Mouse (Mus musculus) urinary bladder, postnatal 10 days (tissue): ENCODE data around the gene Zswim4.
"Not testable (repeated sequence)": the region's sequence is repeated elsewhere in the genome, so short reads cannot be mapped to it uniquely, and the experiment has no call there.

ENCODE experiments used
- DNase-seq: peaks from one replicate; pipeline ENCODE4 v3.0.0; 2022; ENCODE audit warnings: low spot score

The Zswim4 gene

GRCm38 (mm10) chr8:84236998-84237473 lies at the start of gene Zswim4:
Gene Zswim4, minus strand, starts transcription at chr8:84237055.
- peak; percentile 82 for DNase-seq

GRCm38 (mm10) chr8:84285665-84286064 lies 48.8 kb upstream of the Zswim4 start:
- not testable (repeated sequence) for DNase-seq

DNA sequence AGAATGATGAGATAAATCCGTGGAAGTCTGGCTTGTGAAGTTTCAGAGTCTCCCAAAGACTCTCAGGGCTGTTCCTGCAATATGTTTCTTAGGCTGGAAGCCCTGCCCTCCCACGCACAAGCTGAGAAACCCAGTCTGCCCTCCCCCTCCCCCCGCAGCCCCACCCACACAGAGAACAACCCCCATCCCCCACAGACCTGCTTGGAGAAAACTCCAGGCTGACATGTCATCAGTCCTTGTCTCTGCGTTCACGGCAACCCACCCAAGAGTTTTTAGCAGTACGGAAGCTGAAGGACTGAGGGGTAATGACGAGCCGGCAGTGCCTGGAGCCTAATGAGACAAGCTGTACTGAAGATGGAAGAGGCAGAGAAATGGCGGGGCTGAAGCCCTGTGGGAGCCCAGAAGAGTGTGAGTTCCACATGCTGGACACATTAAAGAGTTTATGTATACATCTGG lies 47.8 kb upstream of the Zswim4 start:
- no peak for DNase-seq

DNA sequence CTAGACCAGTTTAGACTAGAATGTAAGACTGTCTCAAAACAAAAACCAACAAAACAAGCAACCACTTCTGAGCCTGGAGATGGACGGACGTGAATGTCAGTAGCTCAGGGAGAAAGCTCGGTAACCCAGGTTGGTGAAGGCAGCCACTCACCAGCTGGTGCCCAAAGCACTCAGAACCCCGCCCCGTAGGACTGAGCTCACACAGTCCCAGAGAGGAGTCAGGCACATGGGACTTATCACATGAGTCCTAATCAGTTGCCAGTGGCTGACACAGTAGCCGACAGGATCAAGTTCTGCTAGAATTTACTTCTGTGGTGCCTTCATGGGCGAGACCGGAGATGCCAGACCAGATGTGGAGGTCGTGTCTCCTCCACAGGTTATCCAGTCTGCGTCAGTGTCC lies 43.9 kb upstream of the Zswim4 start:
- DNase-seq = no peak

- DNase-seq = no peak
Observed at GRCm38 (mm10) chr8:84276447-84276846, 39.6 kb upstream of the Zswim4 start.

GRCm38 (mm10) chr8:84273968-84274367 lies 37.1 kb upstream of the Zswim4 start:
- DNase-seq = no peak

GRCm38 (mm10) chr8:84272302-84272701 lies 35.4 kb upstream of the Zswim4 start:
- no peak for DNase-seq

DNA sequence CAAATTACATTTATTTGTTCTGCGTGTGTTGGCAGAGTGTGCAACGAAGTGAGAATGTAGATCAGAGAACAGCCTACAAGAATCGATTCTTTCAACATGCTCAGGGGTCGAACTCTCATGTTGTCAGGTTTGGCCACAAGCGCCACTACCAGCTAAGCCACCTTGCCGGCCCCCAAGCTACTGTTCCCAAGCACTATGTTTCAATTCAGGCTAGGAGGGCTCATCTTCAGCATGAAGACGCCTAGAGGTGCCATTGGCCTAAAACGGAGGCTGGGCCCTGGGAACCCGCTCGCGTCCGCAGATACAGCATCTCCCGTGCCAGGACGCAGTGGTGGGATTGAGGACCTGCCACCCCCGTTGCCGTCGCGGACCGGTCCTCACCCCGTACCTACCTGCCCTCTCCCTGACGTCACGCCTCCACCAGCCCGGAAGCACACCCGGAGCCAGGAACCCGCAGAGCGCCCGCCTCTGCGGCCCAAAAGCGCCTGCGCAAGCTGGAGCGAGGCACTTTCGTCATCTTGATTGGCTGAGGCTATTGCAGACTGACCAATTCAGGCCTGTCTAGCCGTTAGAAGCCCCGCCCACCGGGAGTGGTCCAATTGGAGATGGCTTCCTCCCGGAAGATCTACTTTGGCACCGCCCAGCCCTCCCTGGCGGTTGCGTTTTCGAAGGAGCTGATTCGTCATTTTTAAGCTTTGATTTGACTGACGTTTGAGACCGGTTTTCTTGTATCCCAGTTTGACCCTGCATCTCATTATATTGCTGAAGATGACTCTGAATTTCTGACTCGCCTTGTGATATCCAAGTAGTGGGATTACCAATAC lies 33.3 kb upstream of the Zswim4 start, which contains the start of gene Ccdc130:
Gene Ccdc130, minus strand, starts transcription at position 431 of the 824 bp plus-strand sequence.
- DNase-seq = peak; percentile 99

GRCm38 (mm10) chr8:84261098-84261497 lies 24.2 kb upstream of the Zswim4 start:
- DNase-seq = no peak

DNA sequence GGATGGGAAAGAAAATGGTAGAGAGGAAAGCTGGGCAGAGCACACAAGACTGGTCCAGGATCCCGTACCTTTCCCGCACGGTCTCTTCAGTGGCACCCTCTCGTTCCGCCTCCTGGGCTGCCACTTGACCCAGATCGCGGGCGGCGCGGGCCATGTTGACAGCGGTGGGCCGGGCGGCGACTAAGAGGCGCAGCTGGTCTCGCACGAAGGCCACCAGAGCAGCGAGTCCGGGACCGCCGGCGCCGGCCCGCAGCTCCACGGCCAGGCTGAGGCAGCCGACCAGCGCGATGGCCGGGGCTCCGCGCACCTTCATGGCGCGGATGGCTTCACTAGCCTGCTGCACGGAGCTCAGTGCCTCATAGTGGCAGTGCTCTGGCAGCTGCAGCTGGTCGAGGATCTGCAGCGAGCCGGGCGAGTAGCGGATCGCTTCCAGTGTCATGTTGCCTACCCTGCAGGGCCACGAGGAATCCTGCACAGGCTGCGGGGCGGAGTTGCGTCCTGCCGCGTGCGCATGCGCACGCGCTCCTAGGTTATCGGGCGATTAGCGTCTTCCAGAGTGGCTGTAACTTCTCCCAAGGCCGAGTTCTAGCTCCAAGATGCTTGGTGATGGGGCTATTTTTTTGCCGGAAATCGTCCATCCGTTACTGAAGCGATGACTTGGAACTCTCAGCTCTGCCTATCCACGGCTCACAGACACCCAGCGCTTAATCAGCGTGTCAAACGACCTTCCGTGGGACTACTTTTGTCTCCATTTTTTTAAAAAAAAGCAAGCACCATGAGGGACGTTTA lies 20.2 kb upstream of the Zswim4 start, which contains the start of gene Mri1:
Gene Mri1, minus strand, starts transcription at position 505 of the 789 bp plus-strand sequence.
- DNase-seq = peak; percentile 33

DNA sequence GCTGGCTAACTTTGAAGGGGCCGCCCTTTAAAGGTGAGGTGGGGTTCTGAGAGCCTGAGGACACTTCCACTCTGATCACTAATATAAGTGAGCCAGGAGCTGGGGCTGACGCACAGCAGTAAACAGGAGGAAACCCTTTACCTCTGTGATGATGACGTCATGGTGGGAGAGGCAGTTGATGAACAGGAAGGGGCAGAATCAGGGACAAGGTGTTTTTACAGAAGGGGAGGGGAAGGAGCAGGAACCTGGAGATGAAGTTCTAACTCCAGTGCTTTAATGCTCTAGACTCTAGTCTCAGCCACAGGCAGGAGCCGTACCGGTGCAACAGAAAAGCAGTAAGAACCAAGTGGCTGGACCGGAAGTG lies 19.6 kb upstream of the Zswim4 start:
- no peak for DNase-seq

DNA sequence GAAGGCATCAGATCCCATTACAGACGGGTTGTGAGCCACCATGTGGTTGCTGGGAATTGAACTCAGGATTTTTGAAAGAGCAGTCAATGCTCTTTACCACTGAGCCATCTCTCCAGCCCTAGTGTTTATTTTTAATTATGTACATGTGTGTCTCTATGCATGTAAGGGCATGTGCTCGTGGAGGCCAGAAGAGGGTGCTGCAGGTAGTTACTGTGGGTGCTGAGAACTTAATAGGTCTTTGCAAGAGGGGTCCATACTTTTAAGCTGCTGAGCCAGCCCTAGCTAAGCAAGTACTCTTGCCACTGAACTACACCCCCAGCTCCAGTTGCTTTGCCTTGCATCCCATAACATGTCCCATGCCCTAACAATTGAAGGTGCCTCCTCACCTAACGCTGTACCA lies 19.0 kb upstream of the Zswim4 start:
- DNase-seq = no peak

GRCm38 (mm10) chr8:84249257-84250170 lies 12.7 kb upstream of the Zswim4 start, which contains the start of gene D8Ertd738e:
Gene D8Ertd738e, minus strand, starts transcription at chr8:84249719.
- DNase-seq = no peak

DNA sequence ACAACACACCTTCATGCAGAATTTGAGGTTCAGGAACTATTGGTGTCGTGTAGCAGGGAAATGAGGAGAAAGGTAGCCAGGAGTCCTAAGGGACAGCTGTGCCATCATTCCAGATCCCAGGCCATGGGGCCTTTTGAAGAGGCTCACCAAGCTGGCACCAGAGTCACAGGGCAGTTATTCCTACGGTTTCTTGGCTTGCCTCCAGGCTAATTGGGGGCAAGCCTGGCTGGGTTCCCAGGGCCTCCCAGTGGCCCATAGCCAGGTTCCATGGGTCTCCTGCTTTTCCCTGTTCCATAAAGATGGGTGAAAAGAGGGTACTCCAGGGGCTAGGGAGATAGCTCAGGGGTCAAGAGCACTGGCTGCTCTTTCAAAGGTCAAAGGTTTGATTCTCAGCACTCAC lies 5.0 kb upstream of the Zswim4 start:
- no peak for DNase-seq

GRCm38 (mm10) chr8:84241167-84241566 lies 4.3 kb upstream of the Zswim4 start:
- no peak for DNase-seq

GRCm38 (mm10) chr8:84237542-84238229 lies 831 bp upstream of the Zswim4 start:
- no peak for DNase-seq

DNA sequence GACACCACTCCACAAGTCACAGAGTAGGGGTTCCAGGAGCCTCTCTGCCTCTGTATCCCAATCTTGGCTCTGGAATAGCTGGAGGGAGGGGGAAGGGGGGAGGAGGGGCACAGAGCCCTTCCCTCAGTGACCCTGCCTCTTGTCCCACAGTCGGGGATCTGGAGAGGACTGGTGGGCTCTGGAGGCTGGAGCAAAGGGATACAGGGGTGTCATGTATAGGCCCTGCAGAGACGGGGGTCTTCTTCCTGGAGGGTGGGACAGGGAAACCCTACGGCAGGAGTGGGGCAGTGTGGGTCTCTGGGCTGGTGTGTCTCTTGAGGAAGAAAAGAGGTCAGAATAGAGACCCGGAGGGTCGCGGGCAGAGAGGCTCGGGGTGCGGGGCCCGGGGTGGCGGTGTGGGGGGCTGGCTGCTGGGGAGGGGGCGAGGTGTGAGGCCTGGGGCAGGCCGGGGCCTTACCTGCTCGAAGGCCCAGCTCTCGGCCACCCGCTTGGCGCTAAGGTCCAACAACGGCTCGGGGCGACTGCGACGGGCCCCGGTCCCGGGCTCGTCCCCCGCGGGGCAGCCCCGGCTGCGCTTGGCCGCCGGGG lies 351 bp downstream of the Zswim4 start:
- no peak for DNase-seq

DNA sequence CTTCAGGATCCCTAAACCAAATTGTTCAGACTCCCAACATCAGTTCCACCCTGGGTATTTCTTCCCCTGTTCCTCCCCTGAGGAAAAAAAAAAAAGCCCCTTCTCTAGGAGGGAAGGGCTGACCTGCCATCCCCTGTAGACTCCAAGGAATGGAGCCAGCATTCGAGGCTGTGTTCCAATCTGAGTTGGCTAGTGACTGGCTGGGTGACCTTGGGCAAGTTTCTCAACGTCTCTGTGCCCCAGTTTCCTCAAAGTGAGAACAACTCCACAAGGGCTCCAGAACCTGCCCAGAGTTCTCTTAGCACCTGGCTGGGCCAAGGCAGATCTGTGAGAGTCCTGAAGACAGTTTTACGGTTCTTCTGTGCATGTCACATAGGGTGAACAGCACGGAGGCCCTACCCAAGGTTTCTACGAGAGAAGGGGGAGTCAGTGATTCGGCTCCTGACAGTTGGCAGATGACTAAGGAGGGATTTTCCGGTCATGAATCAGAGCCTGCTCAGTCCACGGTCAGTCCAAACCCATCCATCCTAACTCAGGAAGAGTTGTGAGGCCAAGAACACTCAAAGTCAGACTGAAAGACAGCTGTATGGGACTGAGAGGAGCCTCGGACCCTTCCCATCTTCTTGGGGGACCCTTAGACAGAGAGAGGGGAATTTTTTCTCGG lies 977 bp downstream of the Zswim4 start:
- DNase-seq = no peak

GRCm38 (mm10) chr8:84233055-84233454 lies 3.8 kb downstream of the Zswim4 start:
- no peak for DNase-seq

- DNase-seq = no peak
Observed at GRCm38 (mm10) chr8:84230735-84231134, 6.1 kb downstream of the Zswim4 start.
